Mouse (Mus musculus) mouse trophoblast stem cell (cell line): ENCODE results near the gene Mall.

Source experiments
- in situ Hi-C, 2 experiments: fragments of 300-500 bp; cut with MseI, MboI; formaldehyde crosslinking; loops; 2 replicates in 1 of 2; 3 replicates in 1 of 2; pipeline ENCODE4 v1.15.1; 2025

The Mall gene

GRCm38 (mm10) chr2:127729671-127730070, at the start of gene Mall:
Gene Mall (minus strand): TSS chr2:127729932.
- in situ Hi-C loops, result no loop called here

GRCm38 (mm10) chr2:127778451-127778850, 48.7 kb upstream of the Mall start:
- in situ Hi-C loops, result no loop called here

- in situ Hi-C loops, result no loop called here
Observed at GRCm38 (mm10) chr2:127775013-127775412, 45.3 kb upstream of the Mall start.

- in situ Hi-C loops, result no loop called here
Observed at GRCm38 (mm10) chr2:127774578-127774941, 44.8 kb upstream of the Mall start.

- in situ Hi-C loops, result no loop called here
Observed at GRCm38 (mm10) chr2:127773938-127774577, 44.3 kb upstream of the Mall start.

GRCm38 (mm10) chr2:127761587-127761986, 31.9 kb upstream of the Mall start:
- in situ Hi-C loops, result no loop called here

- in situ Hi-C loops, result no loop called here
Observed at GRCm38 (mm10) chr2:127760429-127761000, 30.8 kb upstream of the Mall start.

- in situ Hi-C loops, result no loop called here
Observed at GRCm38 (mm10) chr2:127760014-127760413, 30.3 kb upstream of the Mall start.

GRCm38 (mm10) chr2:127759157-127759880, 29.6 kb upstream of the Mall start:
- in situ Hi-C loops, result no loop called here

- in situ Hi-C loops, result no loop called here
Observed at GRCm38 (mm10) chr2:127757171-127757570, 27.4 kb upstream of the Mall start.

GRCm38 (mm10) chr2:127754113-127754512, 24.4 kb upstream of the Mall start:
- in situ Hi-C loops, result no loop called here

GRCm38 (mm10) chr2:127751849-127752610, 22.3 kb upstream of the Mall start:
- in situ Hi-C loops, result no loop called here

GRCm38 (mm10) chr2:127749376-127749775, 19.6 kb upstream of the Mall start:
- in situ Hi-C loops, result no loop called here

GRCm38 (mm10) chr2:127748316-127748715, 18.6 kb upstream of the Mall start:
- in situ Hi-C loops, result no loop called here

- in situ Hi-C loops, result no loop called here
Observed at GRCm38 (mm10) chr2:127742637-127743036, 12.9 kb upstream of the Mall start.

- in situ Hi-C loops, result no loop called here
Observed at GRCm38 (mm10) chr2:127740756-127741519, 11.2 kb upstream of the Mall start.

- in situ Hi-C loops, result no loop called here
Observed at GRCm38 (mm10) chr2:127737885-127738284, 8.2 kb upstream of the Mall start.

- in situ Hi-C loops, result no loop called here
Observed at GRCm38 (mm10) chr2:127736631-127737209, 7.0 kb upstream of the Mall start.

GRCm38 (mm10) chr2:127735512-127736145, 5.9 kb upstream of the Mall start:
- in situ Hi-C loops, result no loop called here

- in situ Hi-C loops, result no loop called here
Observed at GRCm38 (mm10) chr2:127734889-127735288, 5.2 kb upstream of the Mall start.
